Mouse (Mus musculus) C2C12 (cell line): ENCODE data around the gene Ppp1r12b.

ENCODE experiments used
- CTCF ChIP-seq: IDR thresholded peaks from one replicate; pipeline ENCODE4 v1.5.1; 2011; ENCODE audit not compliant: control insufficient read depth, insufficient read depth, insufficient read length
- MYOD1 ChIP-seq: IDR thresholded peaks from one replicate; pipeline ENCODE4 v1.6.1; 2011; ENCODE audit warnings: low read depth; ENCODE audit not compliant: control insufficient read depth, insufficient read length
- MYOG ChIP-seq: IDR thresholded peaks from one replicate; pipeline ENCODE4 v1.6.1; 2011; ENCODE audit not compliant: control insufficient read depth, insufficient read length; ENCODE audit errors: extremely low read depth

DNA sequence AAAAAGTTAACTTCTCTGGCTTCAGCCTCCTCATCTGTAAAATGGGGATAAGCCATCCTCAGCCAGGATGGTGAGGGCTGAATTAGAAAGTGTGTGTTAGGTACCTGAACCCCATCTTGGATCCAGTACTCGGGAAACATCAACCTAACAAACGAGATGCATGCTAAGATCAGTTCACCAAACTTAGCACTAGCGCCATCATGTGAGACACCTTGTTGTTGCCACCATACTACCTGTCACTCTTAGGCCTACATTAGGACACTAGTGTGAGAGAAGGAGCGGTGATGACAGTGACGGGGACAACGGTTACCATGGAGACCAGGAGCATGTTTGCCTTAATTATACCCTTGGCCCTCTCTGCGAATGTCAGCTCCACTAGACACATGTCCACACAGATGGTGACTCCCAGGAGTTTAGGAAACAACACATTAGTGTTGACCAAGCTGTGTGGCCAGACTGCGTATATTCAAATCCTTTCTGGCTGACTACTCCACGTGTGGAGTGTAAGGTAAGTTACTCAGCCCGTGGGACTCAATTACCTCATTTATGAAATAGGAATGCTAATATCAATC is 118.7 kb downstream of the Ppp1r12b start:
- TF ChIP-seq CTCF (no peak), MYOG (no peak), MYOD1 (no peak)
